Mouse (Mus musculus) urinary bladder, postnatal 25 days (tissue): ENCODE measurements around the gene Slc6a19.
"Not testable (repeated sequence)": the region's sequence is repeated elsewhere in the genome, so short reads cannot be mapped to it uniquely, and the experiment has no call there.

Source experiments
- DNase-seq: peaks from one replicate; pipeline ENCODE4 v3.0.0; 2022; ENCODE audit warnings: low spot score

The Slc6a19 gene

GRCm38 (mm10) chr13:73712228-73712627 is 7.6 kb upstream of the Slc6a19 start:
- DNase-seq, result no peak

- no peak for DNase-seq
Measured at GRCm38 (mm10) chr13:73711803-73712202, 7.1 kb upstream of the Slc6a19 start.

- no peak for DNase-seq
Measured at GRCm38 (mm10) chr13:73711221-73711620, 6.6 kb upstream of the Slc6a19 start.

- DNase-seq, result no peak
Measured at GRCm38 (mm10) chr13:73709491-73709890, 4.8 kb upstream of the Slc6a19 start.

- not testable (repeated sequence) for DNase-seq
Measured at GRCm38 (mm10) chr13:73703486-73703885, 1.2 kb downstream of the Slc6a19 start.

- no peak for DNase-seq
Measured at GRCm38 (mm10) chr13:73702776-73703175, 1.9 kb downstream of the Slc6a19 start.

- no peak for DNase-seq
Measured at GRCm38 (mm10) chr13:73701161-73701883, 3.3 kb downstream of the Slc6a19 start.

- no peak for DNase-seq
Measured at GRCm38 (mm10) chr13:73700554-73700953, 4.1 kb downstream of the Slc6a19 start.

GRCm38 (mm10) chr13:73699714-73700113 is 5.0 kb downstream of the Slc6a19 start:
- DNase-seq, result no peak

GRCm38 (mm10) chr13:73696529-73696928 is 8.1 kb downstream of the Slc6a19 start:
- no peak for DNase-seq

GRCm38 (mm10) chr13:73694972-73695371 is 9.7 kb downstream of the Slc6a19 start:
- DNase-seq, result no peak

GRCm38 (mm10) chr13:73693333-73693732 is 11.3 kb downstream of the Slc6a19 start:
- DNase-seq, result no peak

- peak; percentile 30 for DNase-seq
Measured at GRCm38 (mm10) chr13:73692249-73692868, 12.3 kb downstream of the Slc6a19 start.

GRCm38 (mm10) chr13:73688934-73689333 is 15.7 kb downstream of the Slc6a19 start:
- no peak for DNase-seq

- no peak for DNase-seq
Measured at GRCm38 (mm10) chr13:73687601-73688000, 17.1 kb downstream of the Slc6a19 start.

GRCm38 (mm10) chr13:73685502-73685901 is 19.2 kb downstream of the Slc6a19 start:
- DNase-seq, result no peak

GRCm38 (mm10) chr13:73684412-73684811 is 20.3 kb downstream of the Slc6a19 start:
- no peak for DNase-seq

- DNase-seq, result no peak
Measured at GRCm38 (mm10) chr13:73683682-73684081, 21.0 kb downstream of the Slc6a19 start.

- DNase-seq, result no peak
Measured at GRCm38 (mm10) chr13:73682226-73682625, 22.4 kb downstream of the Slc6a19 start.

- DNase-seq, result no peak
Measured at GRCm38 (mm10) chr13:73680394-73680793, 24.3 kb downstream of the Slc6a19 start.

- DNase-seq, result no peak
Measured at GRCm38 (mm10) chr13:73679311-73679710, 25.4 kb downstream of the Slc6a19 start.

GRCm38 (mm10) chr13:73677853-73678252 is 26.8 kb downstream of the Slc6a19 start, which contains the start of gene Slc6a18:
Gene Slc6a18, minus strand, starts transcription at chr13:73678023.
- no peak for DNase-seq

- DNase-seq, result no peak
Measured at GRCm38 (mm10) chr13:73675161-73675560, 29.5 kb downstream of the Slc6a19 start.
